Mouse (Mus musculus) CH12.LX (cell line): Measurements from ENCODE around the gene Dock10. TPM values are rescaled to one million over a fixed set of nuclear protein-coding genes. Genes with fewer than 3 reads are reported as not detected.

Source experiments
- DNase-seq: peaks from one replicate; pipeline ENCODE4 v3.0.0-alpha.2; 2013; ENCODE audit errors: extremely low read depth
- H3K27ac ChIP-seq: 2 replicates; pipeline ENCODE4 v1.5.1; 2012; ENCODE audit warnings: low read depth, mild to moderate bottlenecking, control low read depth, moderate library complexity; ENCODE audit not compliant: insufficient read depth
- H3K27me3 ChIP-seq: replicated peaks from 2 replicates; pipeline ENCODE3; 2012; ENCODE audit warnings: inconsistent platforms
- H3K36me3 ChIP-seq, 2 experiments: replicated peaks in 1 of 2; 2 replicates each; pipeline versions ENCODE3 to v1.6.1; 2012; ENCODE audit warnings: inconsistent platforms in 1 of 2, low read length in 1 of 2, mild to moderate bottlenecking in 1 of 2, mixed read lengths in 1 of 2, moderate library complexity in 1 of 2; ENCODE audit not compliant: control insufficient read depth in 1 of 2, insufficient read depth in 1 of 2
- H3K4me1 ChIP-seq, 2 experiments: 2 replicates each; pipeline ENCODE4 v1.6.1; 2012; ENCODE audit warnings: inconsistent platforms in 1 of 2, moderate library complexity in 1 of 2; ENCODE audit not compliant: insufficient read depth in 2 of 2, control insufficient read depth in 1 of 2
- H3K4me2 ChIP-seq: 2 replicates; pipeline ENCODE4 v1.6.1; 2012; ENCODE audit warnings: low read depth, mild to moderate bottlenecking, control low read depth; ENCODE audit not compliant: poor library complexity, insufficient read depth, severe bottlenecking
- H3K4me3 ChIP-seq, 3 experiments: fragments of 150-350 bp in 1 of 3; sonication (generic) in 1 of 3; replicated peaks in 1 of 3; 2 replicates each; pipeline versions ENCODE3 to v1.5.1; 2011 to 2012; ENCODE audit warnings: low read depth in 2 of 3, low read length in 2 of 3, mild to moderate bottlenecking in 2 of 3, moderate library complexity in 2 of 3, control low read depth in 1 of 3, improper control_type of control experiment in 1 of 3, inconsistent platforms in 1 of 3, mixed read lengths in 1 of 3; ENCODE audit not compliant: poor library complexity in 1 of 3
- H3K79me2 ChIP-seq: replicated peaks from 2 replicates; pipeline ENCODE4 v1.6.1; 2012; ENCODE audit warnings: mild to moderate bottlenecking, moderate library complexity; ENCODE audit not compliant: control insufficient read depth, poor library complexity, insufficient read depth, severe bottlenecking; ENCODE audit errors: extremely low read depth
- H3K9ac ChIP-seq: 2 replicates; pipeline ENCODE4 v1.6.1; 2012; ENCODE audit warnings: low read depth, mild to moderate bottlenecking, control low read depth, moderate library complexity; ENCODE audit not compliant: insufficient read depth
- H3K9me3 ChIP-seq: replicated peaks from 2 replicates; pipeline ENCODE3; 2012; ENCODE audit warnings: low read length, inconsistent platforms, mixed read lengths
- BHLHE40 ChIP-seq: IDR thresholded peaks from 2 replicates; pipeline ENCODE4 v1.6.1; 2011; ENCODE audit warnings: mild to moderate bottlenecking, low read depth, low read length, improper control_type of control experiment
- CTCF ChIP-seq, 2 experiments: IDR thresholded peaks in 1 of 2; conservative IDR thresholded peaks in 1 of 2; 2 replicates each; pipeline ENCODE4 v1.5.1; 2011 to 2012; ENCODE audit warnings: low read depth in 2 of 2, low read length in 2 of 2, improper control_type of control experiment in 1 of 2, inconsistent platforms in 1 of 2, mild to moderate bottlenecking in 1 of 2, moderate library complexity in 1 of 2
- E2F4 ChIP-seq: IDR thresholded peaks from 2 replicates; pipeline ENCODE4 v1.6.1; 2011; ENCODE audit warnings: low read depth, low read length, improper control_type of control experiment; ENCODE audit not compliant: insufficient replicate concordance
- ELF1 ChIP-seq: IDR thresholded peaks from 2 replicates; pipeline ENCODE4 v1.6.1; 2014; ENCODE audit warnings: low read depth, mild to moderate bottlenecking, inconsistent platforms, low read length, improper control_type of control experiment
- EP300 ChIP-seq: IDR thresholded peaks from 2 replicates; pipeline ENCODE4 v1.6.1; 2011; ENCODE audit warnings: low read length, improper control_type of control experiment
- HCFC1 ChIP-seq: IDR thresholded peaks from 2 replicates; pipeline ENCODE4 v1.6.1; 2012; ENCODE audit warnings: low read depth, mild to moderate bottlenecking, inconsistent platforms, low read length, improper control_type of control experiment
- IRF4 ChIP-seq: IDR thresholded peaks from 2 replicates; pipeline ENCODE4 v1.6.1; 2014; ENCODE audit warnings: low read depth, mild to moderate bottlenecking, inconsistent platforms, low read length, improper control_type of control experiment
- JUN ChIP-seq: IDR thresholded peaks from 2 replicates; pipeline ENCODE4 v1.6.1; 2011; ENCODE audit warnings: low read depth, mild to moderate bottlenecking, low read length, improper control_type of control experiment, moderate library complexity; ENCODE audit not compliant: insufficient read depth
- JUND ChIP-seq: conservative IDR thresholded peaks from 2 replicates; pipeline ENCODE4 v1.6.1; 2011; ENCODE audit warnings: low read depth, low read length, improper control_type of control experiment
- KAT2A ChIP-seq: IDR thresholded peaks from 2 replicates; pipeline ENCODE4 v1.6.1; 2012; ENCODE audit warnings: low read length, improper control_type of control experiment, inconsistent platforms; ENCODE audit not compliant: insufficient replicate concordance
- MEF2A ChIP-seq: IDR thresholded peaks from 2 replicates; pipeline ENCODE4 v1.6.1; 2014; ENCODE audit warnings: low read depth, mild to moderate bottlenecking, inconsistent platforms, low read length, improper control_type of control experiment, borderline replicate concordance
- MXI1 ChIP-seq: IDR thresholded peaks from 2 replicates; pipeline ENCODE4 v1.6.1; 2011; ENCODE audit warnings: mild to moderate bottlenecking, low read depth, low read length, improper control_type of control experiment
- NELFE ChIP-seq: IDR thresholded peaks from 2 replicates; pipeline ENCODE4 v1.6.1; 2011; ENCODE audit warnings: low read depth, low read length, improper control_type of control experiment
- POLR2AphosphoS2 ChIP-seq: IDR thresholded peaks from 2 replicates; pipeline ENCODE4 v1.6.1; 2011; ENCODE audit warnings: low read depth, low read length, improper control_type of control experiment
- RCOR1 ChIP-seq: conservative IDR thresholded peaks from 2 replicates; pipeline ENCODE4 v1.6.1; 2012; ENCODE audit warnings: low read depth, mild to moderate bottlenecking, inconsistent platforms, low read length, improper control_type of control experiment
- SIN3A ChIP-seq: IDR thresholded peaks from 2 replicates; pipeline ENCODE4 v1.6.1; 2012; ENCODE audit warnings: low read length, improper control_type of control experiment, inconsistent platforms
- TCF12 ChIP-seq: IDR thresholded peaks from 2 replicates; pipeline ENCODE4 v1.6.1; 2014; ENCODE audit warnings: low read depth, mild to moderate bottlenecking, inconsistent platforms, low read length, improper control_type of control experiment
- UBTF ChIP-seq: IDR thresholded peaks from 2 replicates; pipeline ENCODE4 v1.6.1; 2012; ENCODE audit warnings: low read depth, mild to moderate bottlenecking, inconsistent platforms, low read length, improper control_type of control experiment, moderate library complexity
- ZMIZ1 ChIP-seq: IDR thresholded peaks from 2 replicates; pipeline ENCODE4 v1.6.1; 2012; ENCODE audit warnings: low read depth, mild to moderate bottlenecking, inconsistent platforms, low read length, improper control_type of control experiment
- ZNF384 ChIP-seq: IDR thresholded peaks from 2 replicates; pipeline ENCODE4 v1.6.1; 2012; ENCODE audit warnings: low read depth, low read length, improper control_type of control experiment, inconsistent platforms
- dilution Hi-C: fragments of 300-500 bp; cut with MboI; formaldehyde crosslinking; loops from 2 replicates; pipeline ENCODE4 v1.14.3; 2020; ENCODE audit warnings: low sequenced_read_pairs; ENCODE audit not compliant: extremely low pct_unique_long_range_greater_than_20kb, extremely low pct_ligation_motif_present
- in situ Hi-C: fragments of 300-500 bp; cut with MboI; formaldehyde crosslinking; loops from 3 replicates; pipeline ENCODE4 v1.14.3; 2019; ENCODE audit warnings: low sequenced_read_pairs, low pct_ligation_motif_present, low pct_unique_long_range_greater_than_20kb, mixed read lengths
- polyA plus RNA-seq: library from polyadenylated mRNA; unstranded; fragments of >175 nt; gene quantifications from 2 replicates; pipeline ENCODE4 v1.2.1, GENCODE M21; 2012; ENCODE audit warnings: low read depth; ENCODE audit not compliant: insufficient read length
- total RNA-seq, 2 experiments: library from RNA; depleted of rRNA; stranded (reverse); fragments of 300-350 nt in 1 of 2; fragments of >200 nt in 1 of 2; gene quantifications; 2 replicates each; pipeline ENCODE4 v1.2.3; 2012 to 2014

Gene Dock10
- total and polyA plus RNA-seq, 3 experiments, result 44.7 to 77.2 (median 62.2) TPM

- no peak overlapping the region for H3K4me3 ChIP-seq
- no peak overlapping the region for H3K9ac ChIP-seq
These were observed 298.9 kb downstream of the Dock10 start for GRCm38 (mm10) chr1:80459477-80459876.

GRCm38 (mm10) chr1:80453971-80454370 lies 304.4 kb downstream of the Dock10 start:
- peaks cover 8 to 32% of the 10 kb centered on the region in 2 experiments; a peak in 3 of 4 replicates for H3K4me1 ChIP-seq
- no peaks in the 10 kb centered on the region for H3K79me2 ChIP-seq
- H3K4me2 ChIP-seq, result peak overlapping the region; percentile 37
- H3K4me3 ChIP-seq, result no peak overlapping the region
- H3K36me3 ChIP-seq, result no peaks in the 10 kb centered on the region
- H3K27me3 ChIP-seq, result no peaks in the 10 kb centered on the region
- no peaks in the 10 kb centered on the region for H3K9me3 ChIP-seq
- in situ Hi-C loops (no loop called here), dilution Hi-C loops (no loop called here)
- peak overlapping the region; percentile 18; the same call in 1 of the 2 replicates for H3K9ac ChIP-seq
- TF ChIP-seq JUND (peak; percentile 83), E2F4 (no peak), JUN (0 out of 2 replicates have a peak, but pooled peaks have one; percentile 15), EP300 (peak; percentile 84)
- DNase-seq, result peak; percentile 53
- H3K27ac ChIP-seq, result no peak overlapping the region

More at GRCm38 (mm10) chr1:80459477-80459876, 298.9 kb downstream of the Dock10 start:
- no peaks in the 10 kb centered on the region for H3K36me3 ChIP-seq
- 0 out of 2 replicates have a peak overlapping the region, but pooled peaks have one; percentile 15 for H3K27ac ChIP-seq
- in situ Hi-C loops, result no loop called here
- no peaks in the 10 kb centered on the region for H3K9me3 ChIP-seq
- no peaks in the 10 kb centered on the region for H3K27me3 ChIP-seq
- dilution Hi-C loops, result no loop called here
- TF ChIP-seq SIN3A, result no peak
- no peak for TF ChIP-seq MEF2A
- TF ChIP-seq NELFE, result no peak
- TF ChIP-seq KAT2A, result no peak
- TF ChIP-seq MXI1, result no peak
- TF ChIP-seq CTCF (conservative IDR thresholded peaks at IDR 0.05 in 1 of 2, IDR thresholded peaks at IDR 0.05 in 1 of 2; ENCODE audit: low read depth in 2 of 2, low read length in 2 of 2), result no peak
- TF ChIP-seq BHLHE40, result no peak
- no peak for TF ChIP-seq ZNF384
- TF ChIP-seq IRF4, result no peak
- TF ChIP-seq ZMIZ1, result no peak
- TF ChIP-seq UBTF, result no peak
- TF ChIP-seq RCOR1, result no peak
- TF ChIP-seq ELF1, result no peak
- no peak for TF ChIP-seq HCFC1
- no peak for TF ChIP-seq TCF12
- no peak for TF ChIP-seq POLR2AphosphoS2
- peaks cover 13 to 32% of the 10 kb centered on the region in 2 experiments; a peak in 3 of 4 replicates for H3K4me1 ChIP-seq
- no peak overlapping the region for H3K4me2 ChIP-seq
- DNase-seq, result no peak
- no peaks in the 10 kb centered on the region for H3K79me2 ChIP-seq
